Mouse (Mus musculus) testis, adult 2 months (tissue): ENCODE data around the gene Robo3.

Experiments
- CTCF ChIP-seq: fragments of 200-500 bp; IDR thresholded peaks from 2 replicates; pipeline ENCODE4 v1.5.1; 2012; ENCODE audit warnings: low read depth, mild to moderate bottlenecking, inconsistent platforms, low read length, moderate library complexity; ENCODE audit not compliant: control insufficient read depth, insufficient read depth, insufficient replicate concordance
- POLR2A ChIP-seq: fragments of 200-500 bp; IDR thresholded peaks from 2 replicates; pipeline ENCODE4 v1.6.1; 2012; ENCODE audit warnings: low read depth, mild to moderate bottlenecking, inconsistent platforms, low read length, moderate library complexity; ENCODE audit not compliant: control insufficient read depth

DNA sequence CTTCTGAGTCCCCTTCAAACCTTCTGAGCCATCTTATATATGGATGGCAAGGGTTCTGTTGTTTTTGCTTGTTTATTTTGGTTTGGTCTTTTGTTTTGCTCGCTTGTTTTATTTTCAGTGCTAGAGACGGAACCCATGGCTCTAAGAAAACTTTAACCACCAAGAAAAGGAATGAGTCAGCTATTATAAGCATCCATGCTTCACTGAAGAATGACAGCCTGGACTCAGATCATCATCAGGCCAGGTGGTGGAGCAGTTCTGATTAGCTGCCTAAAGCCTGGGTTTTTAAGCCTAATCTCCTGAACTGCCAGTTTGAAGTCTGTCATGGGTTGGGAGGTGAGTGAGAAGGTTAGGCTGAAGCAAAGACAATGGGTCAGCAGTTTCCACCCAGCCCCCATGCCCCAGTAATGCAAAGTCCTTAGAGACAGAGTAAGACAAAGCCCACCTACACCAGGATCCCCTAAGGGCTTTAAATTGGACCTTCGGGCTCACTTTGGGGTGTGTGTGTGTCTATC, 40.6 kb upstream of the Robo3 start:
- no peak for TF ChIP-seq CTCF
- no peak for TF ChIP-seq POLR2A
